Mouse (Mus musculus) G1E (cell line): Measurements from ENCODE around the gene Adamts6.

Experiments
- CTCF ChIP-seq: IDR thresholded peaks from 2 replicates; pipeline ENCODE4 v1.5.1; 2012; ENCODE audit warnings: low read depth, low read length, inconsistent platforms, mixed read lengths
- GATA1 ChIP-seq: IDR thresholded peaks from 2 replicates; pipeline ENCODE4 v1.6.1; 2012; ENCODE audit warnings: borderline replicate concordance, low read length, inconsistent platforms, mixed read lengths

DNA sequence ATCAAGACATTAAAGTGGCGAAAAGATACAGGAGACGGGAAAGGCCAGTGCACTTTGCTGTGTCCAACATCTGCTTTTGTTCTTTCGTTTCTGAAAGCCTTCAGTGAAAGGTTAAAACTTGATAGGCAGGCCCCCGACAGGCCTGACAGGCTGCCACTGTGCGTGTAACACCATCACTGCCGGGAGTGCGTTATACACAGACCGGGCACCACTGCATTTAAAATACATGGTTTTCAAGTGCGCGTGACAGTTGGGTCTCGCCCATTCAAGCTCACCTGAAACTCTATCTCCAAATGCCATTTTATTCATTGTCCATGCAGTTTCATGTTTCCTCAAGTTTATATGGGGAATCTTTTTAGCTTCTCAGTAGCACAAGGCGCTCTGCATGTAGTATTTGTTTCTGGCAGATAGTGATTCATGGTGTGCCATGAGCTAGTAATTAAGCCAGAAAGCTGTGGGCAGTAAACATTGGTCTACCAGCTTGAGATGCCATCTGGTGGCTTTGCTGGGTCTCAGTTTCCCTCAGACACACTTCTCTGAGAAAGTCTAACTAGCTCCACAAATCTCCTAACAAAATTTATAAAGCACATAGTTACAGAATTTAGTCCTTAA lies 195.6 kb downstream of the Adamts6 start:
- TF ChIP-seq CTCF (no peak), GATA1 (no peak)
